In the genomic region with DNA sequence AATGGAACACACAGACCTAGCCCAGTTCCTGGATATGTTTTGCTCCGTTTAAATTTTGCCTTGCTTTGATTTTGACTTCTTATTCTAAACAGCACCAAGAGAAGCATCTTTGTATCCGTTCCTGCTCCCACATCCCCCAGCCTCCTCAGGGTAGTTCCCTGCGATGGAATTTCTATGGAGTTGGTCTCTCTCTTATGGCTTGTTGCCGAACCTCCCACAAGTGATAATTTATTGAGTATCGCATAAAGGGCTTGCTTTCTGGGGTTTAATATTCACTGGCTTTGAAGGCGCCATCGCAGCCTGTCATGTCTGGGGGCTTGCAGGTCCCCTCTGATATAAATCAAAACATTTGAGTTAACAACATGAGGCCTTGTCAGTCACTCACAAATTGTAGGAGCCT, we compare ENCODE assay signal across 18 mouse cellular contexts. TPM values are rescaled to one million over a fixed set of nuclear protein-coding genes. Genes with fewer than 3 reads are reported as not detected.
"Had no signal": no experiment of that assay in that cellular context is flagged by ENCODE, and none has a peak within 500 bp of the region (broad histone marks: within the 10 kb centered on the region; RNA-seq: fewer than 3 reads in every experiment).

No protein-coding gene starts in this region.

- H3K27me3 ChIP-seq: midbrain, embryonic 13.5 days had no signal

- H3K9me3 ChIP-seq: midbrain, embryonic 10.5 days; midbrain, embryonic 13.5 days had no signal

- H3K36me3 ChIP-seq: midbrain, embryonic 10.5 days; midbrain, embryonic 13.5 days had no signal

- ATAC-seq: midbrain, embryonic 13.5 days; midbrain, embryonic 16.5 days had no signal

- H3K9ac ChIP-seq: liver, embryonic 14.5 days; midbrain, embryonic 13.5 days had no signal

- DNase-seq: lung, adult 2 months; lung, postnatal 10 days; lung, postnatal 4 days; retina, postnatal 1 day; right cerebral cortex, adult 18-20 months; right cerebral cortex, postnatal 25 days; right cerebral cortex, postnatal 4 days; spleen, adult 18-20 months; thymus, adult 18-20 months; thymus, postnatal 14 days; thymus, postnatal 36 days had no signal

- H3K27ac ChIP-seq: liver, embryonic 14.5 days; midbrain, embryonic 10.5 days; midbrain, embryonic 13.5 days had no signal

- H3K4me3 ChIP-seq: midbrain, embryonic 10.5 days; midbrain, embryonic 13.5 days; myocyte had no signal

- H3K4me2 ChIP-seq: midbrain, embryonic 13.5 days had no signal

RNA-seq across cellular contexts. Expression of gene Tshz2, which starts 52.9 kb away (rescaled TPM):
- total RNA-seq: megakaryocyte, adult 5-6 weeks; megakaryocyte-erythroid progenitor cell, adult 5-6 weeks had no signal
- polyA plus RNA-seq: myocyte had no signal
